Mouse (Mus musculus) myocyte (in vitro differentiated cells): ENCODE results near the gene Olfr341. TPM values are rescaled to one million over a fixed set of nuclear protein-coding genes. Genes with fewer than 3 reads are reported as not detected.

Experiments
- H3K27me3 ChIP-seq: one replicate; pipeline ENCODE4 v1.6.1; 2011; ENCODE audit not compliant: control insufficient read depth, insufficient read depth, insufficient read length
- H3K36me3 ChIP-seq: one replicate; pipeline ENCODE4 v1.6.1; 2011; ENCODE audit not compliant: control insufficient read depth, insufficient read depth
- H3K4me2 ChIP-seq: one replicate; pipeline ENCODE4 v1.6.1; 2011; ENCODE audit warnings: low read depth, control low read depth
- H3K4me3 ChIP-seq: one replicate; pipeline ENCODE4 v1.5.1; 2011; ENCODE audit warnings: mild to moderate bottlenecking, control low read depth, moderate library complexity
- H3K79me2 ChIP-seq: one replicate; pipeline ENCODE4 v1.6.1; 2011; ENCODE audit not compliant: control insufficient read depth, insufficient read depth
- H3ac ChIP-seq: one replicate; pipeline ENCODE4 v1.6.1; 2011; ENCODE audit not compliant: control insufficient read depth, insufficient read length
- CEBPB ChIP-seq: IDR thresholded peaks from 2 replicates; pipeline ENCODE4 v1.6.1; 2011; ENCODE audit warnings: mild to moderate bottlenecking, moderate library complexity; ENCODE audit not compliant: poor library complexity, insufficient read depth, severe bottlenecking
- E2F4 ChIP-seq: IDR thresholded peaks from one replicate; pipeline ENCODE4 v1.6.1; 2011; ENCODE audit warnings: mild to moderate bottlenecking, control low read depth, moderate library complexity; ENCODE audit not compliant: insufficient read depth
- MAX ChIP-seq: IDR thresholded peaks from one replicate; pipeline ENCODE4 v1.6.1; 2011; ENCODE audit warnings: low read depth, mild to moderate bottlenecking, control low read depth
- MYOD1 ChIP-seq, 3 experiments: IDR thresholded peaks; one replicate each; pipeline ENCODE4 v1.6.1; 2011; ENCODE audit warnings: control low read depth in 2 of 3, low read depth in 2 of 3, mild to moderate bottlenecking in 2 of 3, moderate library complexity in 1 of 3; ENCODE audit not compliant: insufficient read length in 2 of 3, control insufficient read depth in 1 of 3
- MYOG ChIP-seq, 3 experiments: IDR thresholded peaks; one replicate each; pipeline ENCODE4 v1.6.1; 2011; ENCODE audit warnings: control low read depth in 2 of 3, low read depth in 2 of 3, mild to moderate bottlenecking in 2 of 3; ENCODE audit not compliant: insufficient read length in 2 of 3, control insufficient read depth in 1 of 3, insufficient read depth in 1 of 3
- POLR2A ChIP-seq: IDR thresholded peaks from one replicate; pipeline ENCODE4 v1.6.1; 2011; ENCODE audit warnings: low read depth, mild to moderate bottlenecking, control low read depth, moderate library complexity; ENCODE audit not compliant: insufficient read length
- POLR2AphosphoS2 ChIP-seq: IDR thresholded peaks from one replicate; pipeline ENCODE4 v1.6.1; 2011; ENCODE audit warnings: low read depth, control low read depth; ENCODE audit not compliant: insufficient read length
- REST ChIP-seq: IDR thresholded peaks from one replicate; pipeline ENCODE4 v1.6.1; 2011; ENCODE audit warnings: mild to moderate bottlenecking, control low read depth, moderate library complexity; ENCODE audit not compliant: insufficient read depth, insufficient read length
- SRF ChIP-seq: IDR thresholded peaks from one replicate; pipeline ENCODE4 v1.6.1; 2011; ENCODE audit warnings: low read depth; ENCODE audit not compliant: control insufficient read depth, insufficient read length
- TCF12 ChIP-seq: IDR thresholded peaks from one replicate; pipeline ENCODE4 v1.6.1; 2011; ENCODE audit warnings: mild to moderate bottlenecking, control low read depth; ENCODE audit not compliant: poor library complexity, insufficient read depth, severe bottlenecking
- TCF3 ChIP-seq: IDR thresholded peaks from one replicate; pipeline ENCODE4 v1.6.1; 2011; ENCODE audit warnings: low read depth, control low read depth; ENCODE audit not compliant: insufficient read length
- USF1 ChIP-seq: IDR thresholded peaks from one replicate; pipeline ENCODE4 v1.6.1; 2011; ENCODE audit warnings: low read depth, mild to moderate bottlenecking, control low read depth, moderate library complexity
- polyA plus RNA-seq: library from polyadenylated mRNA; unstranded; fragments of >200 nt; fragmentation: generic; extraction: Trizol; gene quantifications from one replicate; pipeline ENCODE4 v1.2.1, GENCODE M21; 2012; ENCODE audit warnings: missing spikeins

Gene Olfr341
- polyA plus RNA-seq = not detected

- no peak within 1 kb of the TSS for H3K4me3 ChIP-seq
- no peak within 1 kb of the TSS for H3K4me2 ChIP-seq
- no peaks in the 10 kb centered on the region for H3K79me2 ChIP-seq
- H3ac ChIP-seq = no peak within 1 kb of the TSS
- no peak for TF ChIP-seq REST
- TF ChIP-seq E2F4 = no peak
- TF ChIP-seq TCF12 = no peak
- no peaks in the 10 kb centered on the region for H3K36me3 ChIP-seq
- H3K27me3 ChIP-seq = no peaks in the 10 kb centered on the region
Measured at GRCm38 (mm10) chr2:36482368-36482767, at the start of gene Olfr341. Olfr341 (minus strand) TSS chr2:36482468.

GRCm38 (mm10) chr2:36524698-36525097 lies 42.4 kb upstream of the Olfr341 start, which contains the start of gene Olfr342:
Olfr342 (plus strand) TSS chr2:36524998.
- H3K79me2 ChIP-seq = no peaks in the 10 kb centered on the region
- no peaks in the 10 kb centered on the region for H3K36me3 ChIP-seq
- no peaks in the 10 kb centered on the region for H3K27me3 ChIP-seq
- no peak for TF ChIP-seq USF1
- no peak for TF ChIP-seq E2F4
- no peak for TF ChIP-seq MYOD1 (IDR thresholded peaks at IDR 0.05; ENCODE audit: control insufficient read depth in 1 of 3, insufficient read length in 2 of 3, low read depth in 2 of 3)
- no peak for TF ChIP-seq MYOG (IDR thresholded peaks at IDR 0.05; ENCODE audit: control insufficient read depth in 1 of 3, insufficient read depth in 1 of 3, insufficient read length in 2 of 3, low read depth in 2 of 3)
- no peak for TF ChIP-seq TCF12
- TF ChIP-seq SRF = no peak
- no peak for TF ChIP-seq POLR2A
- TF ChIP-seq POLR2AphosphoS2 = no peak
- TF ChIP-seq MAX = no peak
- TF ChIP-seq CEBPB = no peak
- TF ChIP-seq TCF3 = no peak
- no peak for TF ChIP-seq REST
- H3K4me3 ChIP-seq = no peak within 1 kb of the TSS
- no peak within 1 kb of the TSS for H3K4me2 ChIP-seq
- no peak within 1 kb of the TSS for H3ac ChIP-seq

GRCm38 (mm10) chr2:36473634-36474033 lies 8.6 kb downstream of the Olfr341 start:
- no peak overlapping the region for H3ac ChIP-seq
- TF ChIP-seq TCF12 (no peak), REST (no peak), CEBPB (no peak), USF1 (no peak), TCF3 (no peak), MYOG (IDR thresholded peaks at IDR 0.05; ENCODE audit: control insufficient read depth in 1 of 3, insufficient read depth in 1 of 3, insufficient read length in 2 of 3, low read depth in 2 of 3) (no peak), POLR2AphosphoS2 (no peak), POLR2A (no peak), SRF (no peak), MAX (no peak), E2F4 (no peak)
- no peaks in the 10 kb centered on the region for H3K36me3 ChIP-seq
- H3K79me2 ChIP-seq = no peaks in the 10 kb centered on the region
- H3K4me2 ChIP-seq = no peak overlapping the region
- no peaks in the 10 kb centered on the region for H3K27me3 ChIP-seq
- H3K4me3 ChIP-seq = no peak overlapping the region

DNA sequence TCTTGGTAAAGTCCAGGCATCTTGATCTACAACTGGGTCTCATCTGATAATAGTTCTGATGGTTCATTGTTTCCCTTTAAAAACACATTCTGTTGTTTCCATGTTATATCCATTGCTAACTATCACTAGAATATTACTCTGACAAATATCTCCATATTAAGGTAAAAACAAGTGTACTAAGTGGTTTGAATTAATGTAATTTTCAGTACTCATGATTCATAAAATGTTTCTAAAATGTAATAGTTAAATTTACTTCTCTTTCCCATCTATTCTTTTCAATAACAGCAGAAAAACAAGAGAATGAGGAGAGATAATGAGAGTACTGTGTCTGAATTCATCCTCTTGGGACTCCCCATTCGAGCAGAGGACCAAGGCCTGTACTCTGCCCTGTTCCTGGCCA lies 30.0 kb downstream of the Olfr341 start, which contains the start of gene Olfr340:
Olfr340 (plus strand) TSS at position 301 of the 400 bp plus-strand sequence.
- H3K36me3 ChIP-seq = no peaks in the 10 kb centered on the region
- H3K4me2 ChIP-seq = no peak within 1 kb of the TSS
- no peak within 1 kb of the TSS for H3K4me3 ChIP-seq
- no peaks in the 10 kb centered on the region for H3K27me3 ChIP-seq
- no peak for TF ChIP-seq MYOD1 (IDR thresholded peaks at IDR 0.05; ENCODE audit: control insufficient read depth in 1 of 3, insufficient read length in 2 of 3, low read depth in 2 of 3)
- no peak for TF ChIP-seq SRF
- TF ChIP-seq POLR2A = no peak
- no peak for TF ChIP-seq MAX
- no peak for TF ChIP-seq REST
- no peak for TF ChIP-seq TCF3
- no peak for TF ChIP-seq POLR2AphosphoS2
- TF ChIP-seq TCF12 = no peak
- TF ChIP-seq E2F4 = no peak
- no peak for TF ChIP-seq USF1
- no peak for TF ChIP-seq MYOG (IDR thresholded peaks at IDR 0.05; ENCODE audit: control insufficient read depth in 1 of 3, insufficient read depth in 1 of 3, insufficient read length in 2 of 3, low read depth in 2 of 3)
- TF ChIP-seq CEBPB = no peak
- H3K79me2 ChIP-seq = no peaks in the 10 kb centered on the region
- no peak within 1 kb of the TSS for H3ac ChIP-seq

Other genes starting within 250 kb of the Olfr341 start
- gene Olfr338, start 108.9 kb downstream of the Olfr341 start, polyA plus RNA-seq = not detected
- gene Olfr339, start 63.5 kb downstream of the Olfr341 start, polyA plus RNA-seq = not detected
- not detected for gene Olfr340, start 29.9 kb downstream of the Olfr341 start, polyA plus RNA-seq
- not detected for gene Olfr342, start 42.5 kb upstream of the Olfr341 start, polyA plus RNA-seq
- gene Olfr344, start 84.2 kb upstream of the Olfr341 start, polyA plus RNA-seq = not detected
- not detected for gene Olfr345, start 157.6 kb upstream of the Olfr341 start, polyA plus RNA-seq
- not detected for gene Olfr346, start 203.3 kb upstream of the Olfr341 start, polyA plus RNA-seq
- not detected for gene Olfr347, start 249.4 kb upstream of the Olfr341 start, polyA plus RNA-seq